Mouse (Mus musculus) lung, embryonic 15.5 days (tissue): ENCODE results near the gene Osbpl6. TPM values are rescaled to one million over a fixed set of nuclear protein-coding genes. Genes with fewer than 3 reads are reported as not detected.
"Not testable (repeated sequence)": the region's sequence is repeated elsewhere in the genome, so short reads cannot be mapped to it uniquely, and the experiment has no call there.

Source experiments
- ATAC-seq: fragments of 200-750 bp; cut with Nextera tagmentation; 2 replicates; pipeline ENCODE4 v1.8.0; 2017; ENCODE audit warnings: moderate number of reproducible peaks, borderline replicate concordance; ENCODE audit not compliant: low FRiP score, low TSS enrichment; ENCODE audit errors: extremely low read depth
- H3K27ac ChIP-seq: fragments of 300-500 bp; sonication (generic); 2 replicates; pipeline ENCODE4 v1.5.1; 2015; ENCODE audit warnings: moderate library complexity, mild to moderate bottlenecking, inconsistent platforms
- H3K27me3 ChIP-seq: fragments of 300-500 bp; sonication (generic); 2 replicates; pipeline ENCODE4 v1.6.1; 2015; ENCODE audit warnings: inconsistent platforms
- H3K36me3 ChIP-seq: fragments of 300-500 bp; sonication (generic); 2 replicates; pipeline ENCODE4 v1.6.1; 2015; ENCODE audit warnings: inconsistent platforms
- H3K4me1 ChIP-seq: fragments of 300-500 bp; sonication (generic); 2 replicates; pipeline ENCODE4 v1.6.1; 2015; ENCODE audit warnings: inconsistent platforms
- H3K4me2 ChIP-seq: fragments of 300-500 bp; sonication (generic); 2 replicates; pipeline ENCODE4 v1.6.1; 2015; ENCODE audit warnings: inconsistent platforms, mild to moderate bottlenecking, moderate library complexity
- H3K4me3 ChIP-seq: fragments of 300-500 bp; sonication (generic); 2 replicates; pipeline ENCODE4 v1.5.1; 2015; ENCODE audit warnings: mild to moderate bottlenecking, inconsistent platforms
- H3K9ac ChIP-seq: fragments of 300-500 bp; sonication (generic); 2 replicates; pipeline ENCODE4 v1.6.1; 2015; ENCODE audit warnings: inconsistent platforms
- H3K9me3 ChIP-seq: fragments of 300-500 bp; sonication (generic); 2 replicates; pipeline ENCODE4 v1.6.1; 2016; ENCODE audit warnings: inconsistent platforms
- WGBS: fragments of 180-500 bp; shearing (Covaris S2); methylation state at CpG from one replicate; pipeline ENCODE4 v1.1.7; 2015; 5-methylcytosine and 5-hydroxymethylcytosine counted together
- polyA plus RNA-seq: library from polyadenylated mRNA; unstranded; fragments of >200 nt; fragmentation: Nextera tagmentation; extraction: Ambion mirVana; gene quantifications from 2 replicates; pipeline ENCODE4 v1.2.1, GENCODE M21; 2015

The Osbpl6 gene
- polyA plus RNA-seq, 1 experiment from 2014 or later, result 21.1 TPM

- no peaks in the 10 kb centered on the region for H3K27me3 ChIP-seq
- no peak overlapping the region for H3K4me2 ChIP-seq
- H3K9me3 ChIP-seq, result no peaks in the 10 kb centered on the region
- H3K9ac ChIP-seq, result no peak overlapping the region
- WGBS, result 69% methylated on average over 7 of the region's 7 CpGs
- H3K4me1 ChIP-seq, result peaks cover 10% of the 10 kb centered on the region; the same call in 1 of the 2 replicates
- peak overlapping the region; percentile 17; the same call in 1 of the 2 replicates for H3K27ac ChIP-seq
- H3K4me3 ChIP-seq, result no peak overlapping the region
- H3K36me3 ChIP-seq, result 0 out of 2 replicates have a peak, but pooled peaks cover 1% of the 10 kb centered on the region
- ATAC-seq, result no peak; the same call in 1 of the 2 replicates
Measured at GRCm38 (mm10) chr2:76590221-76590620, 183.9 kb downstream of the Osbpl6 start.

- 0 out of 2 replicates have a peak overlapping the region, but pooled peaks have one; percentile 19 for H3K27ac ChIP-seq
- no peak overlapping the region for H3K9ac ChIP-seq
- H3K36me3 ChIP-seq, result no peaks in the 10 kb centered on the region
- no peaks in the 10 kb centered on the region for H3K9me3 ChIP-seq
- H3K27me3 ChIP-seq, result no peaks in the 10 kb centered on the region
- H3K4me2 ChIP-seq, result no peak overlapping the region
- no peak for ATAC-seq
- H3K4me1 ChIP-seq, result peaks cover 10% of the 10 kb centered on the region; the same call in 1 of the 2 replicates
- no peak overlapping the region for H3K4me3 ChIP-seq
- WGBS, result 50% methylated on average over 3 of the region's 3 CpGs
Measured at GRCm38 (mm10) chr2:76592401-76592924, 186.2 kb downstream of the Osbpl6 start.

GRCm38 (mm10) chr2:76597521-76597920 lies 191.2 kb downstream of the Osbpl6 start:
- Histone ChIP-seq H3K36me3 (no peaks in the 10 kb centered on the region), H3K27me3 (no peaks in the 10 kb centered on the region), H3K4me3 (no peak overlapping the region), H3K9me3 (no peaks in the 10 kb centered on the region), H3K4me2 (no peak overlapping the region), H3K9ac (no peak overlapping the region), H3K27ac (no peak overlapping the region), H3K4me1 (peaks cover 1% of the 10 kb centered on the region; the same call in 1 of the 2 replicates)
- no peak for ATAC-seq
- 75% methylated on average over 11 of the region's 11 CpGs for WGBS

GRCm38 (mm10) chr2:76599214-76599613 lies 192.9 kb downstream of the Osbpl6 start:
- 61% methylated on average over 5 of the region's 5 CpGs for WGBS

GRCm38 (mm10) chr2:76602256-76602655 lies 195.9 kb downstream of the Osbpl6 start:
- no peak overlapping the region for H3K27ac ChIP-seq
- ATAC-seq, result no peak

More at GRCm38 (mm10) chr2:76599214-76599613, 192.9 kb downstream of the Osbpl6 start:
- Histone ChIP-seq H3K4me1 (no peaks in the 10 kb centered on the region), H3K36me3 (no peaks in the 10 kb centered on the region), H3K4me2 (no peak overlapping the region), H3K9me3 (no peaks in the 10 kb centered on the region), H3K9ac (no peak overlapping the region), H3K4me3 (no peak overlapping the region), H3K27ac (no peak overlapping the region), H3K27me3 (no peaks in the 10 kb centered on the region)
- ATAC-seq, result no peak

GRCm38 (mm10) chr2:76606704-76607103 lies 200.4 kb downstream of the Osbpl6 start:
- Histone ChIP-seq H3K9ac (no peak overlapping the region), H3K27me3 (no peaks in the 10 kb centered on the region), H3K4me3 (no peak overlapping the region), H3K4me2 (no peak overlapping the region), H3K9me3 (no peaks in the 10 kb centered on the region), H3K27ac (no peak overlapping the region), H3K4me1 (no peaks in the 10 kb centered on the region), H3K36me3 (no peaks in the 10 kb centered on the region)
- ATAC-seq, result no peak
- WGBS, result 75% methylated on average over 3 of the region's 3 CpGs

More at GRCm38 (mm10) chr2:76602256-76602655, 195.9 kb downstream of the Osbpl6 start:
- Histone ChIP-seq H3K36me3 (no peaks in the 10 kb centered on the region), H3K4me1 (no peaks in the 10 kb centered on the region), H3K4me2 (no peak overlapping the region), H3K9me3 (no peaks in the 10 kb centered on the region), H3K4me3 (no peak overlapping the region), H3K27me3 (no peaks in the 10 kb centered on the region), H3K9ac (no peak overlapping the region)
- WGBS, result 84% methylated on average over 1 of the region's 1 CpGs

GRCm38 (mm10) chr2:76610326-76611104 lies 204.2 kb downstream of the Osbpl6 start:
- Histone ChIP-seq H3K4me2 (no peak overlapping the region), H3K4me3 (no peak overlapping the region), H3K9ac (no peak overlapping the region), H3K4me1 (no peaks in the 10 kb centered on the region), H3K27ac (no peak overlapping the region), H3K27me3 (no peaks in the 10 kb centered on the region), H3K9me3 (no peaks in the 10 kb centered on the region), H3K36me3 (no peaks in the 10 kb centered on the region)
- WGBS, result 55% methylated on average over 10 of the region's 10 CpGs
- ATAC-seq, result no peak

- Histone ChIP-seq H3K4me1 (no peaks in the 10 kb centered on the region), H3K36me3 (no peaks in the 10 kb centered on the region), H3K4me2 (no peak overlapping the region), H3K27ac (no peak overlapping the region), H3K9me3 (no peaks in the 10 kb centered on the region), H3K27me3 (no peaks in the 10 kb centered on the region), H3K9ac (no peak overlapping the region), H3K4me3 (no peak overlapping the region)
- no peak for ATAC-seq
- 68% methylated on average over 3 of the region's 3 CpGs for WGBS
Measured at GRCm38 (mm10) chr2:76611996-76612395, 205.7 kb downstream of the Osbpl6 start.

GRCm38 (mm10) chr2:76618078-76618477 lies 211.8 kb downstream of the Osbpl6 start:
- Histone ChIP-seq H3K4me3 (no peak overlapping the region), H3K4me1 (no peaks in the 10 kb centered on the region), H3K36me3 (no peaks in the 10 kb centered on the region; the same call in 1 of the 2 replicates), H3K27ac (no peak overlapping the region), H3K4me2 (no peak overlapping the region), H3K27me3 (no peaks in the 10 kb centered on the region), H3K9ac (no peak overlapping the region), H3K9me3 (no peaks in the 10 kb centered on the region)
- no peak for ATAC-seq
- WGBS, result 26% methylated on average over 1 of the region's 1 CpGs

- Histone ChIP-seq H3K4me1 (no peaks in the 10 kb centered on the region), H3K4me2 (no peak overlapping the region), H3K4me3 (no peak overlapping the region), H3K27ac (no peak overlapping the region), H3K9me3 (no peaks in the 10 kb centered on the region), H3K9ac (no peak overlapping the region), H3K36me3 (peaks cover 7% of the 10 kb centered on the region; the same call in 1 of the 2 replicates), H3K27me3 (no peaks in the 10 kb centered on the region)
- no peak for ATAC-seq
- 82% methylated on average over 5 of the region's 5 CpGs for WGBS
Measured at GRCm38 (mm10) chr2:76620188-76620587, 213.9 kb downstream of the Osbpl6 start.

- no peak for ATAC-seq
- H3K9me3 ChIP-seq, result no peaks in the 10 kb centered on the region
- H3K4me1 ChIP-seq, result no peaks in the 10 kb centered on the region
- 74% methylated on average over 1 of the region's 1 CpGs for WGBS
- no peaks in the 10 kb centered on the region for H3K27me3 ChIP-seq
- H3K4me3 ChIP-seq, result no peak overlapping the region
- no peak overlapping the region for H3K4me2 ChIP-seq
- no peak overlapping the region for H3K27ac ChIP-seq
- H3K36me3 ChIP-seq, result peaks cover 16% of the 10 kb centered on the region; the same call in 1 of the 2 replicates
- no peak overlapping the region for H3K9ac ChIP-seq
Measured at GRCm38 (mm10) chr2:76621724-76622123, 215.4 kb downstream of the Osbpl6 start.

GRCm38 (mm10) chr2:76622316-76622715 lies 216.0 kb downstream of the Osbpl6 start:
- H3K4me2 ChIP-seq, H3K27me3 ChIP-seq, H3K4me1 ChIP-seq, H3K9me3 ChIP-seq, ATAC-seq, H3K9ac ChIP-seq, H3K27ac ChIP-seq, H3K4me3 ChIP-seq: not testable (repeated sequence)
- 89% methylated on average over 2 of the region's 2 CpGs for WGBS
- H3K36me3 ChIP-seq, result peaks cover 22% of the 10 kb centered on the region; the same call in 1 of the 2 replicates
